Mouse (Mus musculus) liver, embryonic 12.5 days (tissue): ENCODE results near the gene Ptger4. TPM values are rescaled to one million over a fixed set of nuclear protein-coding genes. Genes with fewer than 3 reads are reported as not detected.

Experiments
- ATAC-seq: fragments of 200-750 bp; cut with Nextera tagmentation; 2 replicates; pipeline ENCODE4 v1.8.0; 2017; ENCODE audit warnings: moderate number of reproducible peaks, mild to moderate bottlenecking, moderate library complexity
- H3K27ac ChIP-seq: fragments of 300-500 bp; sonication (generic); 2 replicates; pipeline ENCODE4 v1.5.1; 2016; ENCODE audit warnings: mild to moderate bottlenecking
- H3K27me3 ChIP-seq: fragments of 300-500 bp; sonication (generic); replicated peaks from 2 replicates; pipeline ENCODE4 v1.6.1; 2016; ENCODE audit warnings: mild to moderate bottlenecking, moderate library complexity
- H3K36me3 ChIP-seq: fragments of 300-500 bp; sonication (generic); 2 replicates; pipeline ENCODE4 v1.6.1; 2016; ENCODE audit warnings: mild to moderate bottlenecking, moderate library complexity
- H3K4me1 ChIP-seq: fragments of 300-500 bp; sonication (generic); 2 replicates; pipeline ENCODE4 v1.6.1; 2016
- H3K4me2 ChIP-seq: fragments of 300-500 bp; sonication (generic); 2 replicates; pipeline ENCODE4 v1.6.1; 2016; ENCODE audit warnings: mild to moderate bottlenecking, moderate library complexity
- H3K4me3 ChIP-seq: fragments of 300-500 bp; sonication (generic); 2 replicates; pipeline ENCODE4 v1.5.1; 2016; ENCODE audit warnings: mild to moderate bottlenecking, moderate library complexity
- H3K9ac ChIP-seq: fragments of 300-500 bp; sonication (generic); 2 replicates; pipeline ENCODE4 v1.6.1; 2016; ENCODE audit warnings: mild to moderate bottlenecking, moderate library complexity
- H3K9me3 ChIP-seq: fragments of 300-500 bp; sonication (generic); replicated peaks from 2 replicates; pipeline ENCODE4 v1.6.1; 2016; ENCODE audit warnings: mild to moderate bottlenecking, moderate library complexity
- WGBS: fragments of 180-500 bp; shearing (Covaris S2); methylation state at CpG from one replicate; pipeline ENCODE4 v1.1.7; 2016; ENCODE audit not compliant: insufficient replicate concordance; 5-methylcytosine and 5-hydroxymethylcytosine counted together
- polyA plus RNA-seq: library from polyadenylated mRNA; unstranded; fragments of >200 nt; fragmentation: Nextera tagmentation; extraction: Ambion mirVana; gene quantifications from 2 replicates; pipeline ENCODE4 v1.2.1, GENCODE M21; 2016

Ptger4 gene
- polyA plus RNA-seq, 1 experiment from 2014 or later: 2.6 TPM

- no peak overlapping the region for H3K9ac ChIP-seq
- H3K4me2 ChIP-seq: no peak overlapping the region
- H3K27ac ChIP-seq: no peak overlapping the region
- WGBS: 70% methylated on average over 10 of the region's 10 CpGs
- H3K36me3 ChIP-seq: peaks cover 31% of the 10 kb centered on the region
- no peak overlapping the region for H3K4me3 ChIP-seq
- H3K9me3 ChIP-seq: no peaks in the 10 kb centered on the region
- H3K4me1 ChIP-seq: peaks cover 32% of the 10 kb centered on the region
- no peaks in the 10 kb centered on the region for H3K27me3 ChIP-seq
- ATAC-seq: no peak
Observed at GRCm38 (mm10) chr15:5189504-5190093, 54.4 kb downstream of the Ptger4 start.

- 50% methylated on average over 1 of the region's 1 CpGs for WGBS
- ATAC-seq: no peak
- no peak overlapping the region for H3K9ac ChIP-seq
Observed at GRCm38 (mm10) chr15:5188029-5188428, 56.0 kb downstream of the Ptger4 start.

GRCm38 (mm10) chr15:5187116-5187515 is 56.9 kb downstream of the Ptger4 start:
- WGBS: 58% methylated on average over 4 of the region's 4 CpGs
- H3K9ac ChIP-seq: no peak overlapping the region
- no peak for ATAC-seq

More at GRCm38 (mm10) chr15:5188029-5188428, 56.0 kb downstream of the Ptger4 start:
- no peaks in the 10 kb centered on the region for H3K27me3 ChIP-seq
- H3K4me2 ChIP-seq: no peak overlapping the region
- H3K4me3 ChIP-seq: no peak overlapping the region
- peaks cover 31% of the 10 kb centered on the region for H3K36me3 ChIP-seq
- H3K9me3 ChIP-seq: no peaks in the 10 kb centered on the region
- no peak overlapping the region for H3K27ac ChIP-seq
- H3K4me1 ChIP-seq: peaks cover 34% of the 10 kb centered on the region

GRCm38 (mm10) chr15:5186293-5186675 is 57.7 kb downstream of the Ptger4 start:
- H3K27ac ChIP-seq: peak overlapping the region; percentile 84

More at GRCm38 (mm10) chr15:5187116-5187515, 56.9 kb downstream of the Ptger4 start:
- H3K36me3 ChIP-seq: peaks cover 29% of the 10 kb centered on the region
- peaks cover 28% of the 10 kb centered on the region for H3K4me1 ChIP-seq
- no peaks in the 10 kb centered on the region for H3K27me3 ChIP-seq
- no peak overlapping the region for H3K27ac ChIP-seq
- no peak overlapping the region for H3K4me2 ChIP-seq
- H3K9me3 ChIP-seq: no peaks in the 10 kb centered on the region
- no peak overlapping the region for H3K4me3 ChIP-seq

GRCm38 (mm10) chr15:5185366-5186292 is 58.4 kb downstream of the Ptger4 start, which contains the start of gene Ttc33:
Gene Ttc33, plus strand, starts transcription at chr15:5185525.
- peak within 1 kb of the TSS; percentile 97 for H3K4me3 ChIP-seq
- H3K9ac ChIP-seq: peak within 1 kb of the TSS; percentile 85
- peaks cover 22% of the 10 kb centered on the region for H3K36me3 ChIP-seq
- no peaks in the 10 kb centered on the region for H3K9me3 ChIP-seq
- H3K27me3 ChIP-seq: no peaks in the 10 kb centered on the region
- peaks cover 28% of the 10 kb centered on the region for H3K4me1 ChIP-seq
- peak within 1 kb of the TSS; percentile 88 for H3K4me2 ChIP-seq
- H3K27ac ChIP-seq: peak within 1 kb of the TSS; percentile 84
- 2% methylated on average over 53 of the region's 55 CpGs for WGBS
- peak; percentile 86 for ATAC-seq

More at GRCm38 (mm10) chr15:5186293-5186675, 57.7 kb downstream of the Ptger4 start:
- Histone ChIP-seq H3K4me1 (peaks cover 28% of the 10 kb centered on the region), H3K9ac (peak overlapping the region; percentile 85), H3K27me3 (no peaks in the 10 kb centered on the region), H3K36me3 (peaks cover 27% of the 10 kb centered on the region), H3K9me3 (no peaks in the 10 kb centered on the region), H3K4me2 (peak overlapping the region; percentile 88), H3K4me3 (peak overlapping the region; percentile 97)
- WGBS: 38% methylated on average over 10 of the region's 10 CpGs
- ATAC-seq: no peak

- Histone ChIP-seq H3K36me3 (peaks cover 18% of the 10 kb centered on the region), H3K9me3 (no peaks in the 10 kb centered on the region), H3K4me1 (peaks cover 28% of the 10 kb centered on the region), H3K4me2 (peak overlapping the region; percentile 88), H3K9ac (peak overlapping the region; percentile 85), H3K27me3 (no peaks in the 10 kb centered on the region), H3K4me3 (peak overlapping the region; percentile 97), H3K27ac (peak overlapping the region; percentile 84)
- 39% methylated on average over 11 of the region's 11 CpGs for WGBS
- peak; percentile 28 for ATAC-seq
Observed at GRCm38 (mm10) chr15:5184668-5185330, 59.2 kb downstream of the Ptger4 start.

- Histone ChIP-seq H3K27ac (no peak overlapping the region), H3K9ac (no peak overlapping the region), H3K27me3 (no peaks in the 10 kb centered on the region), H3K36me3 (peaks cover 93% of the 10 kb centered on the region), H3K4me1 (no peaks in the 10 kb centered on the region), H3K4me3 (no peak overlapping the region), H3K4me2 (no peak overlapping the region), H3K9me3 (no peaks in the 10 kb centered on the region)
- WGBS: 68% methylated on average over 12 of the region's 12 CpGs
- no peak for ATAC-seq
Observed at GRCm38 (mm10) chr15:5173217-5173820, 70.7 kb downstream of the Ptger4 start.

GRCm38 (mm10) chr15:5165121-5165773 is 78.7 kb downstream of the Ptger4 start:
- Histone ChIP-seq H3K36me3 (peaks cover 87% of the 10 kb centered on the region), H3K4me1 (no peaks in the 10 kb centered on the region), H3K4me2 (no peak overlapping the region), H3K4me3 (no peak overlapping the region), H3K27me3 (no peaks in the 10 kb centered on the region), H3K9ac (no peak overlapping the region), H3K9me3 (no peaks in the 10 kb centered on the region), H3K27ac (no peak overlapping the region)
- 83% methylated on average over 12 of the region's 12 CpGs for WGBS
- peak; percentile 51; the same call in 1 of the 2 replicates for ATAC-seq

GRCm38 (mm10) chr15:5158827-5159226 is 85.2 kb downstream of the Ptger4 start:
- Histone ChIP-seq H3K4me2 (no peak overlapping the region), H3K9me3 (no peaks in the 10 kb centered on the region), H3K27me3 (no peaks in the 10 kb centered on the region), H3K9ac (no peak overlapping the region), H3K27ac (peak overlapping the region; percentile 25; the same call in 1 of the 2 replicates), H3K4me3 (no peak overlapping the region), H3K36me3 (peaks cover 39% of the 10 kb centered on the region), H3K4me1 (peaks cover 56% of the 10 kb centered on the region)
- 79% methylated on average over 6 of the region's 6 CpGs for WGBS
- no peak for ATAC-seq

- H3K36me3 ChIP-seq: peaks cover 26% of the 10 kb centered on the region
- ATAC-seq: no peak
- 94% methylated on average over 1 of the region's 1 CpGs for WGBS
- no peaks in the 10 kb centered on the region for H3K27me3 ChIP-seq
- H3K9me3 ChIP-seq: no peaks in the 10 kb centered on the region
- H3K4me1 ChIP-seq: peaks cover 56% of the 10 kb centered on the region
- 0 out of 2 replicates have a peak overlapping the region, but pooled peaks have one; percentile 8 for H3K27ac ChIP-seq
- no peak overlapping the region for H3K4me2 ChIP-seq
- no peak overlapping the region for H3K4me3 ChIP-seq
- H3K9ac ChIP-seq: peak overlapping the region; percentile 7; the same call in 1 of the 2 replicates
Observed at GRCm38 (mm10) chr15:5157386-5157785, 86.6 kb downstream of the Ptger4 start.
